Mouse (Mus musculus) midbrain, embryonic 11.5 days (tissue): Measurements from ENCODE around the gene Pinlyp. TPM values are rescaled to one million over a fixed set of nuclear protein-coding genes. Genes with fewer than 3 reads are reported as not detected.

Source experiments
- polyA plus RNA-seq: library from polyadenylated mRNA; unstranded; fragments of >200 nt; fragmentation: Nextera tagmentation; extraction: Ambion mirVana; gene quantifications from 2 replicates; pipeline ENCODE4 v1.2.1, GENCODE M21; 2014

Pinlyp gene
- polyA plus RNA-seq, 1 experiment from 2014 or later: not detected

Other genes starting within 250 kb of the Pinlyp start
- 37.1 and 40.8 TPM in 2 replicates for gene Zfp61, start 244.9 kb downstream of the Pinlyp start, polyA plus RNA-seq
- gene Zfp94, start 229.5 kb downstream of the Pinlyp start, polyA plus RNA-seq: 13.0 and 14.3 TPM in 2 replicates
- gene Tescl, start 212.2 kb downstream of the Pinlyp start, polyA plus RNA-seq: 0.26 TPM in 1 of 2 replicates, not detected in the other
- not detected in 2 replicates for gene Lypd5, start 196.9 kb downstream of the Pinlyp start, polyA plus RNA-seq
- gene Kcnn4, start 175.9 kb downstream of the Pinlyp start, polyA plus RNA-seq: 2.8 and 3.4 TPM in 2 replicates
- gene Smg9, start 146.5 kb downstream of the Pinlyp start, polyA plus RNA-seq: 18.7 and 20.9 TPM in 2 replicates
- gene Irgc1, start 93.8 kb downstream of the Pinlyp start, polyA plus RNA-seq: not detected in 2 replicates
- gene Plaur, start 83.6 kb downstream of the Pinlyp start, polyA plus RNA-seq: 0.86 and 1.4 TPM in 2 replicates
- 6.6 and 6.7 TPM in 2 replicates for gene Cadm4, start 64.1 kb downstream of the Pinlyp start, polyA plus RNA-seq
- 83.8 and 83.9 TPM in 2 replicates for gene Zfp428, start 39.1 kb downstream of the Pinlyp start, polyA plus RNA-seq
- gene AC161166.1, start 33.7 kb downstream of the Pinlyp start, polyA plus RNA-seq: 0.55 and 0.59 TPM in 2 replicates
- gene Irgq, start 15.4 kb downstream of the Pinlyp start, polyA plus RNA-seq: 13.4 and 14.0 TPM in 2 replicates
- gene Xrcc1, start 171 bp upstream of the Pinlyp start, polyA plus RNA-seq: 91.9 and 101 TPM in 2 replicates
- 18.8 and 19.6 TPM in 2 replicates for gene Ethe1, start 41.4 kb upstream of the Pinlyp start, polyA plus RNA-seq
- 1.0 and 1.4 TPM in 2 replicates for gene Zfp575, start 41.5 kb upstream of the Pinlyp start, polyA plus RNA-seq
- gene Phldb3, start 64.6 kb upstream of the Pinlyp start, polyA plus RNA-seq: 0.07 TPM in 1 of 2 replicates, not detected in the other
- 0.76 and 0.83 TPM in 2 replicates for gene Lypd3, start 90.4 kb upstream of the Pinlyp start, polyA plus RNA-seq
- not detected in 2 replicates for gene Tex101, start 130.6 kb upstream of the Pinlyp start, polyA plus RNA-seq
- gene BC049730, start 163.1 kb upstream of the Pinlyp start, polyA plus RNA-seq: not detected in 2 replicates
- gene Gm4763, start 180.8 kb upstream of the Pinlyp start, polyA plus RNA-seq: not detected in 2 replicates
- not detected in 2 replicates for gene Cd177, start 214.2 kb upstream of the Pinlyp start, polyA plus RNA-seq
- not detected in 2 replicates for gene Ceacam10, start 231.1 kb upstream of the Pinlyp start, polyA plus RNA-seq